Mouse (Mus musculus): ENCODE measurements around the gene Cdcp2. TPM values are rescaled to one million over a fixed set of nuclear protein-coding genes. Genes with fewer than 3 reads are reported as not detected.

The Cdcp2 gene
- polyA plus RNA-seq, 1 experiment from 2014 or later = not detected

GRCm38 (mm10) chr4:107063214-107063613 is 33.5 kb upstream of the Cdcp2 start:
- H3K4me3 ChIP-seq (replicated peaks; ENCODE audit: low read depth, low read length) = no peak overlapping the region
- DNase-seq (no peak), ATAC-seq (ENCODE audit: low FRiP score, low TSS enrichment) (no peak)
- H3K27me3 ChIP-seq (ENCODE audit: control insufficient read depth, insufficient read depth, low read length) = no peaks in the 10 kb centered on the region
- H3K9me3 ChIP-seq (ENCODE audit: control insufficient read depth, low read length) = no peaks in the 10 kb centered on the region
- no peak overlapping the region for H3K27ac ChIP-seq (replicated peaks; ENCODE audit: low read depth, low read length)
- H3K4me2 ChIP-seq (ENCODE audit: low read length) = no peak overlapping the region
- H3K4me1 ChIP-seq (ENCODE audit: control insufficient read depth, insufficient read depth, low read length) = peaks cover 12% of the 10 kb centered on the region
- H3K9ac ChIP-seq (replicated peaks; ENCODE audit: low read length) = no peak overlapping the region
- WGBS = 90% methylated on average over 3 of the region's 3 CpGs
- H3K36me3 ChIP-seq (ENCODE audit: control insufficient read depth, insufficient read depth, low read length) = peaks cover 63% of the 10 kb centered on the region

GRCm38 (mm10) chr4:107064394-107065098 is 32.1 kb upstream of the Cdcp2 start:
- Histone ChIP-seq H3K9ac (replicated peaks; ENCODE audit: low read length) (no peak overlapping the region), H3K27ac (replicated peaks; ENCODE audit: low read depth, low read length) (no peak overlapping the region), H3K4me1 (ENCODE audit: control insufficient read depth, insufficient read depth, low read length) (peaks cover 12% of the 10 kb centered on the region), H3K9me3 (ENCODE audit: control insufficient read depth, low read length) (no peaks in the 10 kb centered on the region), H3K4me3 (replicated peaks; ENCODE audit: low read depth, low read length) (no peak overlapping the region), H3K27me3 (ENCODE audit: control insufficient read depth, insufficient read depth, low read length) (no peaks in the 10 kb centered on the region), H3K4me2 (ENCODE audit: low read length) (no peak overlapping the region), H3K36me3 (ENCODE audit: control insufficient read depth, insufficient read depth, low read length) (peaks cover 50% of the 10 kb centered on the region)
- 94% methylated on average over 5 of the region's 5 CpGs for WGBS
- ATAC-seq (ENCODE audit: low FRiP score, low TSS enrichment) = no peak
- no peak for DNase-seq

DNA sequence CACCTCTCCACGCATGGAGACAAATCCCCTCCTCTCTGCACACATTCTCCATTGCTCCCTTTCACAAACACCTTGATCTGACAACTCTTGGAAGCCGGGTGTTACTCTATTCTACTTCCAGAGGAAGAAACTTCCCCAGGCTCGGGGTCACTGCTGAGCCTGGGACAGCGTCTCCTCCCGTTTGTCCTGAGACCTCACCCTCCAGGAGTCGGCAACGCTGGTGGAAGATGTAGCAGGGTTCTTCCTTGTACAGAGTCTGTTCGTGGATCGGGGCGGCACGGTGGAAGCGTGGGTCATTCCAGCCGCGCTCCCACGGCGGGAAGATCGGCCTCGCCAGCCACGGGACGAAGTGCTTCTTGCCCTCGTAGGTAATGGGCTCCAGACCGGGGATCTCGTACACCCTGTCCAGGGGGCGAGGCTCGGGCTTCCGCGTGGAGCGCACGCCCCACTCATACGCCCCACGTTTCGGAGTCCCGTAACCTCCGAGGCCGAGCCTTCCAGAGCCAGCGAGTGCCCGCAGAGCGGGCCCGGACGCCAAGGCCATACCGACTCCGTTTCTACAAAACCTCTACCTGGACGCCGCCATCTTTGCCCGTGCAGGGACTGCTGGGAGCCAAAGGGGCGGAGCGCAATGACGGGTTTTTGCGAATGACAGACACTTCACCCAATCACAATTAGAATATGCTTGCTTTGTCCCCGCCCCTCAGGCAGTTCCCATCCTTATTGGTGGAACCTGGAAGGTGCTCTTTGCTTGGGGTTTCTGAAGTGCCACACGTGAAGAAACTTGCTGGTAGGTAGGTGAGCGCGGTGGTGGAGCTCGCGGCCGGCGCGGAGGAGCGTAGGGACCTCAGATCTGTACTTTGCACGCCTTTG is 30.2 kb upstream of the Cdcp2 start, which contains the start of the genes Mrpl37 and Cyb5rl:
TSS of gene Mrpl37 (minus strand) at position 617 of the 873 bp plus-strand sequence.
TSS of gene Cyb5rl (plus strand) at position 737 of the 873 bp plus-strand sequence.
- Histone ChIP-seq H3K4me3 (replicated peaks; ENCODE audit: low read depth, low read length) (peak within 1 kb of the TSS; percentile 76), H3K4me2 (ENCODE audit: low read length) (peak within 1 kb of the TSS; percentile 88), H3K27ac (replicated peaks; ENCODE audit: low read depth, low read length) (peak within 1 kb of the TSS; percentile 45; the same call in 1 of the 2 replicates), H3K36me3 (ENCODE audit: control insufficient read depth, insufficient read depth, low read length) (peaks cover 31% of the 10 kb centered on the region), H3K4me1 (ENCODE audit: control insufficient read depth, insufficient read depth, low read length) (peaks cover 12% of the 10 kb centered on the region), H3K9me3 (ENCODE audit: control insufficient read depth, low read length) (no peaks in the 10 kb centered on the region), H3K9ac (replicated peaks; ENCODE audit: low read length) (peak within 1 kb of the TSS; percentile 79), H3K27me3 (ENCODE audit: control insufficient read depth, insufficient read depth, low read length) (no peaks in the 10 kb centered on the region)
- under 1% methylated on average over 60 of the region's 60 CpGs for WGBS
- ATAC-seq (ENCODE audit: low FRiP score, low TSS enrichment) = peak; percentile 99
- peak; percentile 98 for DNase-seq

- peak overlapping the region; percentile 76 for H3K4me3 ChIP-seq (replicated peaks; ENCODE audit: low read depth, low read length)
- peaks cover 12% of the 10 kb centered on the region for H3K4me1 ChIP-seq (ENCODE audit: control insufficient read depth, insufficient read depth, low read length)
- DNase-seq = no peak
- H3K9ac ChIP-seq (replicated peaks; ENCODE audit: low read length) = peak overlapping the region; percentile 79; the same call in 1 of the 2 replicates
- no peaks in the 10 kb centered on the region for H3K9me3 ChIP-seq (ENCODE audit: control insufficient read depth, low read length)
- no peak overlapping the region for H3K27ac ChIP-seq (replicated peaks; ENCODE audit: low read depth, low read length)
- H3K27me3 ChIP-seq (ENCODE audit: control insufficient read depth, insufficient read depth, low read length) = no peaks in the 10 kb centered on the region
- H3K36me3 ChIP-seq (ENCODE audit: control insufficient read depth, insufficient read depth, low read length) = peaks cover 23% of the 10 kb centered on the region
- peak; percentile 44 for ATAC-seq (ENCODE audit: low FRiP score, low TSS enrichment)
- peak overlapping the region; percentile 86 for H3K4me2 ChIP-seq (ENCODE audit: low read length)
- WGBS = 3% methylated on average over 33 of the region's 33 CpGs
Measured at GRCm38 (mm10) chr4:107067151-107067840, 29.4 kb upstream of the Cdcp2 start.

GRCm38 (mm10) chr4:107072343-107072742 is 24.3 kb upstream of the Cdcp2 start:
- Histone ChIP-seq H3K27ac (replicated peaks; ENCODE audit: low read depth, low read length) (no peak overlapping the region), H3K9ac (replicated peaks; ENCODE audit: low read length) (no peak overlapping the region), H3K9me3 (ENCODE audit: control insufficient read depth, low read length) (no peaks in the 10 kb centered on the region), H3K27me3 (ENCODE audit: control insufficient read depth, insufficient read depth, low read length) (no peaks in the 10 kb centered on the region), H3K4me2 (ENCODE audit: low read length) (no peak overlapping the region), H3K4me1 (ENCODE audit: control insufficient read depth, insufficient read depth, low read length) (peaks cover 9% of the 10 kb centered on the region; the same call in 1 of the 2 replicates), H3K4me3 (replicated peaks; ENCODE audit: low read depth, low read length) (no peak overlapping the region), H3K36me3 (ENCODE audit: control insufficient read depth, insufficient read depth, low read length) (no peaks in the 10 kb centered on the region)
- ATAC-seq (ENCODE audit: low FRiP score, low TSS enrichment) = no peak
- DNase-seq = no peak
- 70% methylated on average over 9 of the region's 9 CpGs for WGBS

- DNase-seq = peak; percentile 62
- H3K36me3 ChIP-seq (ENCODE audit: control insufficient read depth, insufficient read depth, low read length) = no peaks in the 10 kb centered on the region
- H3K9ac ChIP-seq (replicated peaks; ENCODE audit: low read length) = no peak overlapping the region
- WGBS = 34% methylated on average over 5 of the region's 5 CpGs
- peak overlapping the region; percentile 63 for H3K27ac ChIP-seq (replicated peaks; ENCODE audit: low read depth, low read length)
- H3K4me2 ChIP-seq (ENCODE audit: low read length) = no peak overlapping the region
- no peak overlapping the region for H3K4me3 ChIP-seq (replicated peaks; ENCODE audit: low read depth, low read length)
- no peaks in the 10 kb centered on the region for H3K27me3 ChIP-seq (ENCODE audit: control insufficient read depth, insufficient read depth, low read length)
- ATAC-seq (ENCODE audit: low FRiP score, low TSS enrichment) = no peak; the same call in 1 of the 2 replicates
- 0 out of 2 replicates have a peak, but pooled peaks cover 6% of the 10 kb centered on the region for H3K4me1 ChIP-seq (ENCODE audit: control insufficient read depth, insufficient read depth, low read length)
- H3K9me3 ChIP-seq (ENCODE audit: control insufficient read depth, low read length) = no peaks in the 10 kb centered on the region
Measured at GRCm38 (mm10) chr4:107075456-107075855, 21.2 kb upstream of the Cdcp2 start.

- H3K4me2 ChIP-seq (ENCODE audit: low read length) = no peak overlapping the region
- no peak for DNase-seq
- no peak for ATAC-seq (ENCODE audit: low FRiP score, low TSS enrichment)
Measured at GRCm38 (mm10) chr4:107078894-107079293, 17.8 kb upstream of the Cdcp2 start.

GRCm38 (mm10) chr4:107079716-107080115 is 17.0 kb upstream of the Cdcp2 start:
- Histone ChIP-seq H3K9me3 (ENCODE audit: control insufficient read depth, low read length) (no peaks in the 10 kb centered on the region), H3K27me3 (ENCODE audit: control insufficient read depth, insufficient read depth, low read length) (no peaks in the 10 kb centered on the region), H3K4me1 (ENCODE audit: control insufficient read depth, insufficient read depth, low read length) (peaks cover 17% of the 10 kb centered on the region), H3K9ac (replicated peaks; ENCODE audit: low read length) (no peak overlapping the region), H3K27ac (replicated peaks; ENCODE audit: low read depth, low read length) (no peak overlapping the region), H3K4me3 (replicated peaks; ENCODE audit: low read depth, low read length) (no peak overlapping the region), H3K4me2 (ENCODE audit: low read length) (no peak overlapping the region), H3K36me3 (ENCODE audit: control insufficient read depth, insufficient read depth, low read length) (no peaks in the 10 kb centered on the region)
- no peak for DNase-seq
- ATAC-seq (ENCODE audit: low FRiP score, low TSS enrichment) = no peak

More at GRCm38 (mm10) chr4:107078894-107079293, 17.8 kb upstream of the Cdcp2 start:
- H3K9me3 ChIP-seq (ENCODE audit: control insufficient read depth, low read length) = no peaks in the 10 kb centered on the region
- peaks cover 9% of the 10 kb centered on the region for H3K4me1 ChIP-seq (ENCODE audit: control insufficient read depth, insufficient read depth, low read length)
- no peak overlapping the region for H3K4me3 ChIP-seq (replicated peaks; ENCODE audit: low read depth, low read length)
- H3K36me3 ChIP-seq (ENCODE audit: control insufficient read depth, insufficient read depth, low read length) = no peaks in the 10 kb centered on the region
- no peak overlapping the region for H3K27ac ChIP-seq (replicated peaks; ENCODE audit: low read depth, low read length)
- WGBS = 90% methylated on average over 4 of the region's 4 CpGs
- no peak overlapping the region for H3K9ac ChIP-seq (replicated peaks; ENCODE audit: low read length)
- no peaks in the 10 kb centered on the region for H3K27me3 ChIP-seq (ENCODE audit: control insufficient read depth, insufficient read depth, low read length)

Data from midbrain, embryonic 14.5 days (tissue).